Mouse (Mus musculus): ENCODE measurements around the gene Dctn3. TPM values are rescaled to one million over a fixed set of nuclear protein-coding genes. Genes with fewer than 3 reads are reported as not detected.

Gene Dctn3
- polyA plus RNA-seq, 1 experiment from 2014 or later, result 274 TPM

- Histone ChIP-seq H3K27me3 (ENCODE audit: control insufficient read depth, insufficient read depth, low read length) (no peaks in the 10 kb centered on the region), H3K36me3 (replicated peaks; ENCODE audit: control insufficient read depth, insufficient read depth) (no peaks in the 10 kb centered on the region), H3K4me1 (replicated peaks; ENCODE audit: control insufficient read depth, insufficient read depth, low read length) (peaks cover 37% of the 10 kb centered on the region), H3K27ac (peak overlapping the region; percentile 68; the same call in 1 of the 2 replicates), H3K9ac (0 out of 2 replicates have a peak overlapping the region, but pooled peaks have one; percentile 8), H3K4me3 (replicated peaks; ENCODE audit: low read length) (no peak overlapping the region), H3K4me2 (replicated peaks) (peak overlapping the region; percentile 45), H3K9me3 (ENCODE audit: control insufficient read depth, low read length) (no peaks in the 10 kb centered on the region)
- DNase-seq (ENCODE audit: low spot score) (no peak), ATAC-seq (ENCODE audit: low FRiP score) (no peak)
- 22% methylated on average over 6 of the region's 6 CpGs for WGBS
Observed at GRCm38 (mm10) chr4:41682789-41683188, 40.2 kb downstream of the Dctn3 start.

- H3K27me3 ChIP-seq (ENCODE audit: control insufficient read depth, insufficient read depth, low read length), result no peaks in the 10 kb centered on the region
- H3K27ac ChIP-seq, result no peak overlapping the region
- H3K9me3 ChIP-seq (ENCODE audit: control insufficient read depth, low read length), result no peaks in the 10 kb centered on the region
- DNase-seq (ENCODE audit: low spot score) (no peak), ATAC-seq (ENCODE audit: low FRiP score) (no peak)
- H3K4me2 ChIP-seq (replicated peaks), result no peak overlapping the region
- H3K4me3 ChIP-seq (replicated peaks; ENCODE audit: low read length), result no peak overlapping the region
- H3K4me1 ChIP-seq (replicated peaks; ENCODE audit: control insufficient read depth, insufficient read depth, low read length), result peaks cover 46% of the 10 kb centered on the region
- no peaks in the 10 kb centered on the region for H3K36me3 ChIP-seq (replicated peaks; ENCODE audit: control insufficient read depth, insufficient read depth)
- 57% methylated on average over 10 of the region's 10 CpGs for WGBS
- no peak overlapping the region for H3K9ac ChIP-seq
Observed at GRCm38 (mm10) chr4:41681947-41682346, 41.0 kb downstream of the Dctn3 start.

GRCm38 (mm10) chr4:41681176-41681575 is 41.8 kb downstream of the Dctn3 start:
- H3K4me1 ChIP-seq (replicated peaks; ENCODE audit: control insufficient read depth, insufficient read depth, low read length), result peaks cover 54% of the 10 kb centered on the region
- no peak for DNase-seq (ENCODE audit: low spot score)
- 65% methylated on average over 4 of the region's 4 CpGs for WGBS

GRCm38 (mm10) chr4:41679291-41679690 is 43.7 kb downstream of the Dctn3 start:
- no peaks in the 10 kb centered on the region for H3K36me3 ChIP-seq (replicated peaks; ENCODE audit: control insufficient read depth, insufficient read depth)
- H3K9ac ChIP-seq, result no peak overlapping the region
- peaks cover 67% of the 10 kb centered on the region for H3K4me1 ChIP-seq (replicated peaks; ENCODE audit: control insufficient read depth, insufficient read depth, low read length)
- ATAC-seq (ENCODE audit: low FRiP score) (peak; percentile 34; the same call in 1 of the 2 replicates), DNase-seq (ENCODE audit: low spot score) (no peak)
- no peak overlapping the region for H3K27ac ChIP-seq
- H3K9me3 ChIP-seq (ENCODE audit: control insufficient read depth, low read length), result no peaks in the 10 kb centered on the region
- no peak overlapping the region for H3K4me2 ChIP-seq (replicated peaks)
- H3K4me3 ChIP-seq (replicated peaks; ENCODE audit: low read length), result no peak overlapping the region
- no peaks in the 10 kb centered on the region for H3K27me3 ChIP-seq (ENCODE audit: control insufficient read depth, insufficient read depth, low read length)
- 43% methylated on average over 1 of the region's 2 CpGs for WGBS

More at GRCm38 (mm10) chr4:41681176-41681575, 41.8 kb downstream of the Dctn3 start:
- Histone ChIP-seq H3K27ac (no peak overlapping the region), H3K27me3 (ENCODE audit: control insufficient read depth, insufficient read depth, low read length) (no peaks in the 10 kb centered on the region), H3K9ac (no peak overlapping the region), H3K36me3 (replicated peaks; ENCODE audit: control insufficient read depth, insufficient read depth) (no peaks in the 10 kb centered on the region), H3K4me3 (replicated peaks; ENCODE audit: low read length) (no peak overlapping the region), H3K4me2 (replicated peaks) (no peak overlapping the region), H3K9me3 (ENCODE audit: control insufficient read depth, low read length) (no peaks in the 10 kb centered on the region)
- no peak for ATAC-seq (ENCODE audit: low FRiP score)

GRCm38 (mm10) chr4:41678863-41679262 is 44.1 kb downstream of the Dctn3 start:
- H3K4me2 ChIP-seq (replicated peaks), result no peak overlapping the region
- no peak overlapping the region for H3K27ac ChIP-seq

GRCm38 (mm10) chr4:41677006-41677629 is 45.9 kb downstream of the Dctn3 start:
- Histone ChIP-seq H3K4me1 (replicated peaks; ENCODE audit: control insufficient read depth, insufficient read depth, low read length) (peaks cover 75% of the 10 kb centered on the region), H3K9me3 (ENCODE audit: control insufficient read depth, low read length) (no peaks in the 10 kb centered on the region), H3K36me3 (replicated peaks; ENCODE audit: control insufficient read depth, insufficient read depth) (no peaks in the 10 kb centered on the region), H3K27ac (peak overlapping the region; percentile 53), H3K9ac (no peak overlapping the region), H3K27me3 (ENCODE audit: control insufficient read depth, insufficient read depth, low read length) (no peaks in the 10 kb centered on the region), H3K4me3 (replicated peaks; ENCODE audit: low read length) (no peak overlapping the region), H3K4me2 (replicated peaks) (no peak overlapping the region; the same call in 1 of the 2 replicates)
- WGBS, result 34% methylated on average over 13 of the region's 13 CpGs
- peak; percentile 51 for ATAC-seq (ENCODE audit: low FRiP score)
- DNase-seq (ENCODE audit: low spot score), result no peak

More at GRCm38 (mm10) chr4:41678863-41679262, 44.1 kb downstream of the Dctn3 start:
- WGBS, result 76% methylated on average over 6 of the region's 6 CpGs
- Histone ChIP-seq H3K36me3 (replicated peaks; ENCODE audit: control insufficient read depth, insufficient read depth) (no peaks in the 10 kb centered on the region), H3K9me3 (ENCODE audit: control insufficient read depth, low read length) (no peaks in the 10 kb centered on the region), H3K27me3 (ENCODE audit: control insufficient read depth, insufficient read depth, low read length) (no peaks in the 10 kb centered on the region), H3K9ac (no peak overlapping the region), H3K4me1 (replicated peaks; ENCODE audit: control insufficient read depth, insufficient read depth, low read length) (peaks cover 67% of the 10 kb centered on the region), H3K4me3 (replicated peaks; ENCODE audit: low read length) (no peak overlapping the region)
- no peak for ATAC-seq (ENCODE audit: low FRiP score)
- DNase-seq (ENCODE audit: low spot score), result no peak

- Histone ChIP-seq H3K4me1 (replicated peaks; ENCODE audit: control insufficient read depth, insufficient read depth, low read length) (peaks cover 79% of the 10 kb centered on the region), H3K36me3 (replicated peaks; ENCODE audit: control insufficient read depth, insufficient read depth) (no peaks in the 10 kb centered on the region), H3K4me2 (replicated peaks) (no peak overlapping the region), H3K9me3 (ENCODE audit: control insufficient read depth, low read length) (no peaks in the 10 kb centered on the region), H3K9ac (0 out of 2 replicates have a peak overlapping the region, but pooled peaks have one; percentile 22), H3K4me3 (replicated peaks; ENCODE audit: low read length) (no peak overlapping the region), H3K27me3 (ENCODE audit: control insufficient read depth, insufficient read depth, low read length) (no peaks in the 10 kb centered on the region), H3K27ac (peak overlapping the region; percentile 63)
- 66% methylated on average over 17 of the region's 17 CpGs for WGBS
- no peak for ATAC-seq (ENCODE audit: low FRiP score)
- DNase-seq (ENCODE audit: low spot score), result no peak
Observed at GRCm38 (mm10) chr4:41676248-41677005, 46.5 kb downstream of the Dctn3 start.

GRCm38 (mm10) chr4:41673186-41673585 is 49.8 kb downstream of the Dctn3 start:
- DNase-seq (ENCODE audit: low spot score) (no peak), ATAC-seq (ENCODE audit: low FRiP score) (no peak)
- Histone ChIP-seq H3K9ac (peak overlapping the region; percentile 42; the same call in 1 of the 2 replicates), H3K36me3 (replicated peaks; ENCODE audit: control insufficient read depth, insufficient read depth) (0 out of 2 replicates have a peak, but pooled peaks cover 6% of the 10 kb centered on the region), H3K27ac (no peak overlapping the region), H3K4me1 (replicated peaks; ENCODE audit: control insufficient read depth, insufficient read depth, low read length) (peaks cover 59% of the 10 kb centered on the region), H3K4me3 (replicated peaks; ENCODE audit: low read length) (no peak overlapping the region), H3K9me3 (ENCODE audit: control insufficient read depth, low read length) (no peaks in the 10 kb centered on the region), H3K4me2 (replicated peaks) (no peak overlapping the region), H3K27me3 (ENCODE audit: control insufficient read depth, insufficient read depth, low read length) (no peaks in the 10 kb centered on the region)
- WGBS, result 31% methylated on average over 19 of the region's 19 CpGs

- Histone ChIP-seq H3K9ac (peak overlapping the region; percentile 42; the same call in 1 of the 2 replicates), H3K27me3 (ENCODE audit: control insufficient read depth, insufficient read depth, low read length) (no peaks in the 10 kb centered on the region), H3K4me1 (replicated peaks; ENCODE audit: control insufficient read depth, insufficient read depth, low read length) (peaks cover 52% of the 10 kb centered on the region), H3K36me3 (replicated peaks; ENCODE audit: control insufficient read depth, insufficient read depth) (0 out of 2 replicates have a peak, but pooled peaks cover 6% of the 10 kb centered on the region), H3K4me2 (replicated peaks) (peak overlapping the region; percentile 3; the same call in 1 of the 2 replicates), H3K9me3 (ENCODE audit: control insufficient read depth, low read length) (no peaks in the 10 kb centered on the region), H3K4me3 (replicated peaks; ENCODE audit: low read length) (no peak overlapping the region), H3K27ac (peak overlapping the region; percentile 43; the same call in 1 of the 2 replicates)
- DNase-seq (ENCODE audit: low spot score) (no peak), ATAC-seq (ENCODE audit: low FRiP score) (no peak)
- 38% methylated on average over 8 of the region's 8 CpGs for WGBS
Observed at GRCm38 (mm10) chr4:41672522-41672963, 50.4 kb downstream of the Dctn3 start.

Data from hindbrain, embryonic 14.5 days (tissue).